8 mouse cellular contexts compared by ENCODE assay signal in the genomic region with DNA sequence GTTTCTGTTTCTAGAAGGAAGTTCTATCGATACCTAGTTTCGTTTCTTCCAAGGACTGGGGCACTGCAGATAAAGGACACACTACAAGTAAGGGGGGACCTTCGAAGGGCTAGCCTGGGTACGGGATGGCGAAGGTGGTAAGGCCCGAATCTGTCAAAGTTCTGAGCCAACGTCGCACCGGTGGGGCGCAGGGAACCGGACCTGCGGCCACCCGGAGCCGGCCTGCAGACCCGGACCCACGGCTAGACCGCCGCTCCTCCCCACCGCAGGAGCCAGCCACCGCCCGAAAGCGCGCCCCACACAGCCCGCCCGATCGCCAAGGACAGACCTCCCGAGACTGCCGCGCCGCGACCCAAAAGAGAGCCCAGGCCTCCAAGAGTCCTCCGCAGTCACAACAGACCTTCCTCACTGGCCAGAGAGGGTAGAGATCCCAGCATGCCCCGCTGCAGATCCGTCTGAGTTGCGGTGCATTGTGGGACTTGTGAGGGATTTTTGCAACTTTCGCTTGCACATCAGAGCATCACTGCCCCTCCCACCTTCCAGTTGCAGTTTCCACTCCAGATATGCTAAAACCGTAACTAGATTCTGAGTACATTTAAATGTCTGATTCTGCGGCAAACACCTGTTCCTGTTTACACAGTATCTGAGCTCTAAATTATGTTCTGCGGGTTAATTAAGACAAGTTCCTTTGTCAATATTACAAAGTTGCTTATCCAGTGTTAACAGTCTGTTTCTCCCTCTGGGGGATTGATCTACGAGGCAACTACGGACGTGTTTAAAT. TPM values are rescaled to one million over a fixed set of nuclear protein-coding genes. Genes with fewer than 3 reads are reported as not detected.
DNase-seq lines count a peak whose midpoint lies in the region; ATAC-seq lines count a peak whose summit lies in the region.

Zup1 (minus strand) TSS at position 467 of the 781 bp plus-strand sequence.

- peak within 1 kb of the TSS; percentile 83 for H3K4me3 ChIP-seq in hindbrain, embryonic 11.5 days (ENCODE audit: low read depth, low read length)

- H3K4me2 ChIP-seq in hindbrain, embryonic 11.5 days (replicated peaks; ENCODE audit: low read depth, low read length): peak within 1 kb of the TSS; percentile 42

- ATAC-seq in hindbrain, embryonic 11.5 days (ENCODE audit: low FRiP score): peak; percentile 98

- peak within 1 kb of the TSS; percentile 67 for H3K27ac ChIP-seq in hindbrain, embryonic 11.5 days (ENCODE audit: low read depth, low read length)

- no peaks in the 10 kb centered on the region for H3K36me3 ChIP-seq in hindbrain, embryonic 11.5 days (ENCODE audit: control insufficient read depth, insufficient read depth, low read length)

- H3K27me3 ChIP-seq in hindbrain, embryonic 11.5 days (ENCODE audit: control insufficient read depth, insufficient read depth, low read length): no peaks in the 10 kb centered on the region

- WGBS in hindbrain, embryonic 11.5 days: 5% methylated on average over 37 of the region's 42 CpGs

- H3K9ac ChIP-seq in hindbrain, embryonic 11.5 days (ENCODE audit: low read depth, low read length): peak within 1 kb of the TSS; percentile 96

- no peaks in the 10 kb centered on the region for H3K9me3 ChIP-seq in hindbrain, embryonic 11.5 days (ENCODE audit: control insufficient read depth, low read length)

- H3K4me1 ChIP-seq in hindbrain, embryonic 11.5 days (replicated peaks; ENCODE audit: control insufficient read depth, insufficient read depth, low read length): no peaks in the 10 kb centered on the region

- peak; percentile 78 for DNase-seq in Muller cell, postnatal 12 days (ENCODE audit: inconsistent ontology term)
- peak; percentile 81 for DNase-seq in cerebellum, adult 9-11 months
- peak; percentile 69 to 91 for DNase-seq in frontal cortex, adult 2 months (ENCODE audit: extremely low spot score in 1 of 2, low spot score in 1 of 2)
- DNase-seq in hindbrain, embryonic 11.5 days (ENCODE audit: low spot score): peak; percentile 84
- peak; percentile 70 to 81 for DNase-seq in layer of hippocampus, postnatal 10 days (ENCODE audit: low spot score in 2 of 2)
- DNase-seq in lung, postnatal 10 days: peak; percentile 94
- peak; percentile 77 for DNase-seq in ovary, postnatal 36 days (ENCODE audit: low spot score)
- peak; percentile 86 for DNase-seq in thymus, postnatal 25 days

RNA-seq across cellular contexts. Expression of gene Zup1, which starts in this region (rescaled TPM):
- polyA plus RNA-seq in frontal cortex, adult 2 months (2012; rRNA removed): 6.8 and 8.3 TPM in 2 replicates
- 24.9 and 27.9 TPM in 2 replicates for polyA plus RNA-seq in hindbrain, embryonic 11.5 days (2014; fragmentation: Nextera tagmentation; extraction: Ambion mirVana)
- 10 to 100 TPM; 14.0 to 14.7 TPM for total RNA-seq in layer of hippocampus, postnatal 10 days (2021)

Comparison
In these comparisons a context has a peak if more than half of its experiments do, and no peak if none do; other contexts are left out.
1. Peak in every context shown above with its lines: DNase-seq, ATAC-seq, H3K4me3 ChIP-seq and H3K27ac ChIP-seq.